Mouse (Mus musculus): Measurements from ENCODE around the gene Ccdc85c. TPM values are rescaled to one million over a fixed set of nuclear protein-coding genes. Genes with fewer than 3 reads are reported as not detected.

Ccdc85c gene
- total RNA-seq, 2 experiments from 2014 or later = 7.3 to 8.4 TPM

GRCm38 (mm10) chr12:108179321-108180266, 95.6 kb downstream of the Ccdc85c start, which contains the start of gene Ccnk:
Gene Ccnk, plus strand, starts transcription at chr12:108179579.
- DNase-seq (ENCODE audit: low spot score in 2 of 2) = peak; percentile 96 to 99

- DNase-seq (ENCODE audit: low spot score in 2 of 2) = no peak
These were observed 96.1 kb downstream of the Ccdc85c start, which contains the start of gene Setd3 for GRCm38 (mm10) chr12:108179246-108179320. Gene Setd3, minus strand, starts transcription at chr12:108179314.

GRCm38 (mm10) chr12:108178331-108179245, 96.6 kb downstream of the Ccdc85c start:
- peak; percentile 32 to 52 for DNase-seq (ENCODE audit: low spot score in 2 of 2)

DNA sequence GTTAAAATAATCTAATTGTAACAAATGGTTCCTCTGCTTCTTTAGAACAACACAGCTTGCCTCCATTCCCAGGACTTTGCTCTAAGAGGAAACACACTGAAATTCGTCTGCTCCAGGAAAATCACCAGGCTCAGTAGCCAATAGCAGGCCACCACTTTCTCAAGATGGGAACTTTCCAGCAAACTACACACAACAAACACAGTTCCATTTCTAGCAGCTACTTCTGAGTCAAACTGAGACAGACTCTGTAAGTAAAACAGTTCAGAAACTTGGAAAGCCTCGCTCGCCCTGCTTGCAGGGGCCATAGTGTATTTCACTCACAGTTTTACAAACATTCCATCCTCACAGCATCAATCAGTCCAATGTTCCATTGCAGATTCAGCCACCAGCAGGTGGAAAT, 98.9 kb downstream of the Ccdc85c start:
- no peak for DNase-seq (ENCODE audit: low spot score in 2 of 2)

GRCm38 (mm10) chr12:108174606-108175505, 100.4 kb downstream of the Ccdc85c start:
- DNase-seq (ENCODE audit: low spot score in 2 of 2) = no peak

DNA sequence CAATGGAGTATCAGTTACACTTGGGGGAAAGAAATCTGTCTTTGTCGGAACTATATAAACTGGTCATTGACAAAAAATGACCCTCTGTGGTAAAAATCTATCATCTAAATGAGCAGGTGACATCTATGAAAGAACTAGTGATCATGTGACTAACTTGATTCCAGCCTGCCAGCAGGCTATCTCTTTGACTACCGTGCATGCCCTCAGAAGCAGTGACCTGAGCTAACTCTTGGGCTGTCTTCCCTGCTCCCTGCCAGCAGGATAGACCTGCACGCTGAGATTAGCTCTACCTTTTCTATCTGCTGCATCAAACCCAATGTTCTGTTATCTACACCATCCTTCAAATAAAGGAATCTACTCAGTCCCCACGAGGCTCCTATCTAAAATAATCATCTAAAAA, 102.6 kb downstream of the Ccdc85c start:
- no peak for DNase-seq (ENCODE audit: low spot score in 2 of 2)

DNA sequence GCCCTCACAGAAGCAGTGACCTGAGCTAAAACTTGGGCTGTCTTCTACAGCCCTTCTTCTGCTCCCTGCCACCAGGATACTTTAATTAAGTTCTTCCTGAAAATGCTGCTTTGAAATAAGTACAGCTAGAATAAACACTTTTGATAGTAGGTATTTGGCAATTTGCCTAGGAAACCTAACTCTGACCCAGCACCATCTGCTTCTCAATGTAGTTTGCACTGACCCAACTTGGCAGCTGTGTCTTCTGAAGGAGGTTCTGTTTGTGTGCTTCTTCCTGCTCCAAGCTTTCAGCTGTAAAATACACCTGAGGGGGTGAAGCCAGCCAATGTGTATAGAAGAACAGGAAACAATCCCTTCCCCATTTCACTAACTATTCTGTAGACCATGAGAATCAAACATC, 103.9 kb downstream of the Ccdc85c start:
- DNase-seq (ENCODE audit: low spot score in 2 of 2) = no peak

- no peak for DNase-seq (ENCODE audit: low spot score in 2 of 2)
These were observed 104.8 kb downstream of the Ccdc85c start for GRCm38 (mm10) chr12:108170467-108170866.

- no peak for DNase-seq (ENCODE audit: low spot score in 2 of 2)
These were observed 106.3 kb downstream of the Ccdc85c start for GRCm38 (mm10) chr12:108168909-108169308.

DNA sequence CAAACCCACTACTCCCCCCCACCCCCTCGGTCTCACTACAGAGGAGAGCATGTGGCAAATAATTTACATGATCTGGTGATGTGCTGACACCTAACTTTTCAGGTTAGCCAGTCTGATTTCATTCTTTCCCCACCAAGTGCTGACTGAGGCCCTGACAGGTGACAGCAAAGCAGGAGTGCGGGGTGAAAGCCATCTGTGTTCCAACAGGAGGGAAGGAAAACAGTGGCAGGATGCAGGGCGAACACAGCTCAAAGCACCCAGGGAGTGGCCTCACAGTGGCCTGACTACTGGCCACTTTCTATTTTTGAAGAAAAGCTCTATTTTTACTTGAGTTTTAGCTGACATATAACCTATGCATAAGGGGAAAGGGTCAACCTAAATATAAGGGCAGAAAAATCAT, 111.5 kb downstream of the Ccdc85c start:
- DNase-seq (ENCODE audit: low spot score in 2 of 2) = no peak

DNA sequence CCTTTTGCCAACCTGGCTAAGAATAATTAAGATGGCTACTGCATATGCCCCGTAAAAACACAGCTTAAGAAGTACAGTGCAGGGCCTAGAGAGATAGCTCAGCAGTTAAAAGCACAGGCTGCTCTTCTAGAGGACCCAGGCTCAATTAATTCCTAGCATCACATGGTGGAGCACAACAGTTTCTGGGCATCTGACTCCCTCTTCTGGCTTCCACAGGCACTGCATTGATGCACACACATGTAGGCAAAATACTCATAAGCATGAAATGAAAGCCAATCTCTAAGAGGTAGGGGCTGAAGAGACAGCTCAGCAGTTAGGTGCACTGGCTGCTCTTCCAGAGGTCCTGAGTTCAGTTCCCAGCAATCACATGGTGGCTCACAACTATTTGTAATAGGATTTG, 113.2 kb downstream of the Ccdc85c start:
- no peak for DNase-seq (ENCODE audit: low spot score in 2 of 2)

- no peak for DNase-seq (ENCODE audit: low spot score in 2 of 2)
These were observed 115.4 kb downstream of the Ccdc85c start for GRCm38 (mm10) chr12:108159863-108160262.

Other genes with a start within 250 kb of the Ccdc85c start
- 100 to 1,000 TPM in 1 of 2 experiments, 10 to 100 TPM in 1; 98.9 to 107 TPM for gene Setd3, start 96.1 kb downstream of the Ccdc85c start, total RNA-seq (2021)
- 10 to 100 TPM; 35.5 to 36.4 TPM for gene Ccnk, start 95.8 kb downstream of the Ccdc85c start, total RNA-seq (2021)
- gene Hhipl1, start 30.8 kb upstream of the Ccdc85c start, total RNA-seq (2021) = 1 to 10 TPM in 1 of 2 experiments, under 1 TPM in 1; 0.74 to 1.0 TPM
- gene Cyp46a1, start 59.0 kb upstream of the Ccdc85c start, total RNA-seq (2021) = 1 to 10 TPM; 1.9 to 2.4 TPM
- gene Eml1, start 95.5 kb upstream of the Ccdc85c start, total RNA-seq (2021) = 100 to 1,000 TPM; 103 to 112 TPM